Mouse (Mus musculus) subcutaneous adipose tissue, adult 2 months (tissue): ENCODE data around the gene Neu2. TPM values are rescaled to one million over a fixed set of nuclear protein-coding genes. Genes with fewer than 3 reads are reported as not detected.

ENCODE experiments used
- polyA plus RNA-seq: library from polyadenylated mRNA; depleted of rRNA; stranded (reverse); fragments of >200 nt; gene quantifications from 2 replicates; pipeline ENCODE4 v1.2.3, GENCODE M21; 2012; ENCODE audit warnings: low replicate concordance; rRNA removed

Neu2 gene
- polyA plus RNA-seq = 1.1 TPM in 1 of 2 replicates, not detected in the other

DNA sequence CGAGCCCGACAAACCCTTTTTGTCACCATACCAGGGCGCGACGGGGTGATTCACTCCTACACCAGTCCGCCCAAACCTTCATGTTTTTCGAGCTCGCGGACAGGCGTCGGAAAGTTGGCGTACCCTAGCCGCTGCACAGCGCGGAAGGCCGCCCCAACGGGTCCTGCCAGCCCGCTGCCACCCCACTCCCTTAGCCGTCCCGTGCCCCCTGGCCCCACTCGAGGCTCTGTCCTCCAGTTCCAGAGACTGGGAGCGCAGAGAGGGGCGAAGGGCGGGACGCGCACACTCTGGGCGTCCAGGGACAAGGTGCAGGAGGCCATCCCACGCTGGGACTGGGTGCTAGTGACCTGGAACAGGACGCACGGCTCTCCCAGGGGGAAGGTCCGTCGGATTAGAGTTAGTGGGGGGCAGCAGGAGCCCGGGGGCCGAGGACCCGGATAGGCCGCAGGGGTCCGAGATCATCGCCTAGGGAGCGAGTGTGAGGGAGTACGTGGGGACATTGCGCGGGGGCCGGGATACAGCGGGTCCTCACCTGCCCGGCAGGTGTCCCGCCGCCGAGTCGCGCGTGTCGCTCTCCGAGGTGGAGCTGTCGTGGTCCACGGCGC is at the start of gene Neu2:
Gene Neu2 (plus strand): TSS at position 329 of the 605 bp plus-strand sequence.

GRCm38 (mm10) chr1:87469971-87470370 is 39.7 kb upstream of the Neu2 start, which contains the start of gene Snorc:
TSS of gene Snorc (plus strand) at chr1:87470271.

DNA sequence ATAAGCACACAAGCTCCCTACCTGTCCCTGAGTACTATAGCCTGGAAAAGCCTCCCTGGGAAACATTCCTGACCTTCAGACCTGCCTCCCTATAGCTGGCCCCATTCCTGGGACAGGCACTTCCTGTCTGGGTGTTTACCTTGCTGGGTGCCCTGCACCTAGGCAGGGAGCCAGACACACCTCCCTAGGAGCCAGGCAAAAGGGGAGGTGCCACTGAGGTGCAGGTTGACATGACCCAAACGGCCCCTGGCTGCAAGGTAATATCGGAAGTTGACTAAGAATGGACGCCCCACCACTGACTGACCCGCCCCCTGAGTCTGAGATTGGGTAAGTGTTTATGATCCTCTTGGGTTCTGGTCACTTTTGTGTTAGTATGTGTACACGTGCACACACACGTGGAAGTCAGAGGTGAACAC is 64.1 kb downstream of the Neu2 start, which contains the start of gene Ngef:
Gene Ngef (minus strand): TSS at position 71 of the 416 bp plus-strand sequence.

GRCm38 (mm10) chr1:87620211-87620668 is 110.6 kb downstream of the Neu2 start, which contains the start of gene Inpp5d:
TSS of gene Inpp5d (plus strand) at chr1:87620312.

Other genes with a start within 250 kb of the Neu2 start
- gene Efhd1, start 245.5 kb upstream of the Neu2 start, polyA plus RNA-seq = 28.4 and 30.2 TPM in 2 replicates
- gene Gigyf2, start 182.9 kb upstream of the Neu2 start, polyA plus RNA-seq = 25.1 and 51.2 TPM in 2 replicates
- gene Kcnj13, start 115.2 kb upstream of the Neu2 start, polyA plus RNA-seq = 0.15 TPM in 1 of 2 replicates, not detected in the other
- gene Snorc, start 39.6 kb upstream of the Neu2 start, polyA plus RNA-seq = not detected in 2 replicates
- gene Ngef, start 64.0 kb downstream of the Neu2 start, polyA plus RNA-seq = 0.93 and 8.6 TPM in 2 replicates
- gene Inpp5d, start 110.4 kb downstream of the Neu2 start, polyA plus RNA-seq = 19.6 and 55.1 TPM in 2 replicates
- 35.6 and 36.6 TPM in 2 replicates for gene Atg16l1, start 246.0 kb downstream of the Neu2 start, polyA plus RNA-seq